Mouse (Mus musculus): ENCODE data around the gene Praf2. TPM values are rescaled to one million over a fixed set of nuclear protein-coding genes. Genes with fewer than 3 reads are reported as not detected.
"Not testable (repeated sequence)": the region's sequence is repeated elsewhere in the genome, so short reads cannot be mapped to it uniquely, and the experiment has no call there.

Praf2 gene
- polyA plus RNA-seq (2015; fragmentation: Nextera tagmentation; extraction: Ambion mirVana) = 128 and 132 TPM in 2 replicates

GRCm38 (mm10) chrX:7728215-7728921 is at the start of gene Praf2:
TSS of gene Praf2 (plus strand) at chrX:7728439.
- Histone ChIP-seq H3K4me2 (peak within 1 kb of the TSS; percentile 60), H3K4me3 (replicated peaks) (peak within 1 kb of the TSS; percentile 49), H3K36me3 (peaks cover 4% of the 10 kb centered on the region; the same call in 1 of the 2 replicates), H3K27ac (replicated peaks) (peak within 1 kb of the TSS; percentile 79), H3K9ac (replicated peaks) (peak within 1 kb of the TSS; percentile 57), H3K9me3 (replicated peaks) (no peaks in the 10 kb centered on the region), H3K4me1 (peaks cover 12% of the 10 kb centered on the region), H3K27me3 (replicated peaks) (no peaks in the 10 kb centered on the region)
- WGBS = 20% methylated on average over 41 of the region's 42 CpGs
- peak; percentile 95 for ATAC-seq (ENCODE audit: low FRiP score)

GRCm38 (mm10) chrX:7678986-7679385 is 49.3 kb upstream of the Praf2 start:
- H3K4me1 ChIP-seq = peaks cover 7% of the 10 kb centered on the region; the same call in 1 of the 2 replicates
- WGBS = 52% methylated on average over 3 of the region's 3 CpGs
- no peaks in the 10 kb centered on the region for H3K27me3 ChIP-seq (replicated peaks)
- H3K36me3 ChIP-seq = no peaks in the 10 kb centered on the region
- no peak for ATAC-seq (ENCODE audit: low FRiP score)
- no peak overlapping the region for H3K4me3 ChIP-seq (replicated peaks)
- H3K9me3 ChIP-seq (replicated peaks) = no peaks in the 10 kb centered on the region
- H3K27ac ChIP-seq (replicated peaks) = no peak overlapping the region
- no peak overlapping the region for H3K4me2 ChIP-seq
- no peak overlapping the region for H3K9ac ChIP-seq (replicated peaks)

- Histone ChIP-seq H3K36me3 (no peaks in the 10 kb centered on the region), H3K27me3 (replicated peaks) (no peaks in the 10 kb centered on the region), H3K9ac (replicated peaks) (no peak overlapping the region), H3K4me2 (peak overlapping the region; percentile 55), H3K4me3 (replicated peaks) (peak overlapping the region; percentile 30), H3K4me1 (peaks cover 7% of the 10 kb centered on the region; the same call in 1 of the 2 replicates), H3K27ac (replicated peaks) (no peak overlapping the region), H3K9me3 (replicated peaks) (no peaks in the 10 kb centered on the region)
- 21% methylated on average over 27 of the region's 27 CpGs for whole genome bisulfite sequencing
- peak; percentile 92 for ATAC-seq (ENCODE audit: low FRiP score)
These were observed 48.7 kb upstream of the Praf2 start for GRCm38 (mm10) chrX:7679405-7680056.

GRCm38 (mm10) chrX:7680057-7680412 is 48.2 kb upstream of the Praf2 start:
- H3K4me3 ChIP-seq (replicated peaks) = peak overlapping the region; percentile 30
- no peaks in the 10 kb centered on the region for H3K27me3 ChIP-seq (replicated peaks)
- WGBS = 23% methylated on average over 12 of the region's 12 CpGs
- no peaks in the 10 kb centered on the region for H3K36me3 ChIP-seq
- H3K9ac ChIP-seq (replicated peaks) = no peak overlapping the region
- no peaks in the 10 kb centered on the region for H3K9me3 ChIP-seq (replicated peaks)
- no peak overlapping the region for H3K27ac ChIP-seq (replicated peaks)
- H3K4me1 ChIP-seq = 0 out of 2 replicates have a peak, but pooled peaks cover 4% of the 10 kb centered on the region
- peak; percentile 40; the same call in 1 of the 2 replicates for ATAC-seq (ENCODE audit: low FRiP score)
- peak overlapping the region; percentile 55 for H3K4me2 ChIP-seq

- no peaks in the 10 kb centered on the region for H3K9me3 ChIP-seq (replicated peaks)
- H3K4me2 ChIP-seq = peak within 1 kb of the TSS; percentile 55
- H3K4me1 ChIP-seq = 0 out of 2 replicates have a peak, but pooled peaks cover 4% of the 10 kb centered on the region
- H3K4me3 ChIP-seq (replicated peaks) = peak within 1 kb of the TSS; percentile 30; the same call in 1 of the 2 replicates
- H3K27me3 ChIP-seq (replicated peaks) = no peaks in the 10 kb centered on the region
- no peak within 1 kb of the TSS for H3K9ac ChIP-seq (replicated peaks)
- WGBS = 70% methylated on average over 14 of the region's 14 CpGs
- H3K36me3 ChIP-seq = no peaks in the 10 kb centered on the region
- no peak within 1 kb of the TSS for H3K27ac ChIP-seq (replicated peaks)
- no peak for ATAC-seq (ENCODE audit: low FRiP score)
These were observed 47.4 kb upstream of the Praf2 start, which contains the start of gene Magix for GRCm38 (mm10) chrX:7680864-7681263. TSS of gene Magix (minus strand) at chrX:7681251.

GRCm38 (mm10) chrX:7688321-7688720 is 39.9 kb upstream of the Praf2 start:
- Histone ChIP-seq H3K27me3 (replicated peaks) (no peaks in the 10 kb centered on the region), H3K36me3 (no peaks in the 10 kb centered on the region), H3K4me3 (replicated peaks) (no peak overlapping the region), H3K9me3 (replicated peaks) (no peaks in the 10 kb centered on the region), H3K9ac (replicated peaks) (no peak overlapping the region), H3K4me1 (no peaks in the 10 kb centered on the region), H3K4me2 (no peak overlapping the region), H3K27ac (replicated peaks) (no peak overlapping the region)
- 95% methylated on average over 2 of the region's 2 CpGs for WGBS
- no peak for ATAC-seq (ENCODE audit: low FRiP score)

- H3K36me3 ChIP-seq = no peaks in the 10 kb centered on the region
- H3K4me3 ChIP-seq (replicated peaks) = no peak overlapping the region
- ATAC-seq (ENCODE audit: low FRiP score) = no peak
- no peaks in the 10 kb centered on the region for H3K4me1 ChIP-seq
- H3K4me2 ChIP-seq = no peak overlapping the region
- H3K27ac ChIP-seq (replicated peaks) = no peak overlapping the region
- H3K9me3 ChIP-seq (replicated peaks) = no peaks in the 10 kb centered on the region
- H3K9ac ChIP-seq (replicated peaks) = no peak overlapping the region
- no peaks in the 10 kb centered on the region for H3K27me3 ChIP-seq (replicated peaks)
- 71% methylated on average over 3 of the region's 3 CpGs for WGBS
These were observed 37.8 kb upstream of the Praf2 start for GRCm38 (mm10) chrX:7690486-7690885.

- H3K4me3 ChIP-seq (replicated peaks) = no peak overlapping the region
- no peaks in the 10 kb centered on the region for H3K36me3 ChIP-seq
- WGBS = 44% methylated on average over 4 of the region's 4 CpGs
- no peaks in the 10 kb centered on the region for H3K27me3 ChIP-seq (replicated peaks)
- no peaks in the 10 kb centered on the region for H3K9me3 ChIP-seq (replicated peaks)
- H3K9ac ChIP-seq (replicated peaks) = no peak overlapping the region
- peaks cover 3% of the 10 kb centered on the region; the same call in 1 of the 2 replicates for H3K4me1 ChIP-seq
- H3K4me2 ChIP-seq = no peak overlapping the region
- no peak overlapping the region for H3K27ac ChIP-seq (replicated peaks)
- ATAC-seq (ENCODE audit: low FRiP score) = no peak
These were observed 35.4 kb upstream of the Praf2 start for GRCm38 (mm10) chrX:7692862-7693261.

GRCm38 (mm10) chrX:7696520-7696919 is 31.7 kb upstream of the Praf2 start:
- ATAC-seq (ENCODE audit: low FRiP score) = peak; percentile 75
- peak overlapping the region; percentile 54 for H3K4me3 ChIP-seq (replicated peaks)
- H3K9ac ChIP-seq (replicated peaks) = no peak overlapping the region
- H3K27me3 ChIP-seq (replicated peaks) = no peaks in the 10 kb centered on the region
- H3K27ac ChIP-seq (replicated peaks) = peak overlapping the region; percentile 41; the same call in 1 of the 2 replicates
- H3K4me1 ChIP-seq = peaks cover 15% of the 10 kb centered on the region
- H3K36me3 ChIP-seq = no peaks in the 10 kb centered on the region
- H3K9me3 ChIP-seq (replicated peaks) = no peaks in the 10 kb centered on the region
- peak overlapping the region; percentile 57 for H3K4me2 ChIP-seq
- WGBS = 36% methylated on average over 6 of the region's 6 CpGs

- Histone ChIP-seq H3K27me3 (replicated peaks) (no peaks in the 10 kb centered on the region), H3K27ac (replicated peaks) (peak within 1 kb of the TSS; percentile 72), H3K4me3 (replicated peaks) (peak within 1 kb of the TSS; percentile 54), H3K4me2 (peak within 1 kb of the TSS; percentile 57), H3K9ac (replicated peaks) (peak within 1 kb of the TSS; percentile 46), H3K36me3 (no peaks in the 10 kb centered on the region), H3K4me1 (peaks cover 15% of the 10 kb centered on the region), H3K9me3 (replicated peaks) (no peaks in the 10 kb centered on the region)
- 14% methylated on average over 33 of the region's 33 CpGs for WGBS
- ATAC-seq (ENCODE audit: low FRiP score) = peak; percentile 95
These were observed 31.3 kb upstream of the Praf2 start, which contains the start of gene Gpkow for GRCm38 (mm10) chrX:7696954-7697381. TSS of gene Gpkow (plus strand) at chrX:7697131.

- ATAC-seq (ENCODE audit: low FRiP score); H3K27me3 ChIP-seq (replicated peaks); H3K36me3 ChIP-seq; H3K9ac ChIP-seq (replicated peaks); H3K9me3 ChIP-seq (replicated peaks); H3K4me1 ChIP-seq: not testable (repeated sequence)
- H3K4me2 ChIP-seq = peak overlapping the region; percentile 54
- H3K27ac ChIP-seq (replicated peaks) = 0 out of 2 replicates have a peak overlapping the region, but pooled peaks have one; percentile 54
- 32% methylated on average over 5 of the region's 12 CpGs for WGBS
- peak overlapping the region; percentile 34 for H3K4me3 ChIP-seq (replicated peaks)
These were observed 14.5 kb upstream of the Praf2 start for GRCm38 (mm10) chrX:7713764-7714134.
